Mouse (Mus musculus) olfactory bulb, adult 2 months (tissue): ENCODE data around the gene Gm21411.
"Not testable (repeated sequence)": the region's sequence is repeated elsewhere in the genome, so short reads cannot be mapped to it uniquely, and the experiment has no call there.

Experiments
- CTCF ChIP-seq: fragments of 200-500 bp; IDR thresholded peaks from 2 replicates; pipeline ENCODE4 v1.5.1; 2012; ENCODE audit warnings: low read depth, mild to moderate bottlenecking, low read length, moderate library complexity; ENCODE audit not compliant: insufficient read depth
- POLR2A ChIP-seq: fragments of 200-500 bp; IDR thresholded peaks from 2 replicates; pipeline ENCODE4 v1.6.1; 2012; ENCODE audit warnings: mild to moderate bottlenecking, low read depth, low read length, moderate library complexity; ENCODE audit not compliant: insufficient read depth

DNA sequence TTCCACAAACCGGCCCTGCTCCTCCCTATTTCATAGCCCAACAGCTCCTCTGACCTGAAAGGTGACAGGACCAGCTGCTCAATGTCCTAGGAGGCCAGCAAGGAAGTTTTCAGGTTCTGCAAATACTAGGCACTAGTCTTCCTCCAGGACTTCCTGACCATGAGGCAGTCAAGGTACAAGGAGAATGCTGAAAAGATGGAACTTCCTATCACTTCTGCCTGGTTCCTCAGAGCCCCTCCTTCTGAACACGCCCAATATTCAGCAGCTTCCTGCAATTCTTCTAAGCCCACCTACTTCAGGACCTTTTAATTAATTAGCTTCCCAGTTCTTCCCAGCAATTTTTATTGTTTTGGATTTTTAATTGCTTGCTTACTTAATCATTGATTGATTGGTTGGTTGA, 4.6 kb downstream of the Gm21411 start:
- not testable (repeated sequence) for TF ChIP-seq CTCF, POLR2A
